ENCODE assay signal across 8 mouse cellular contexts in the genomic region with DNA sequence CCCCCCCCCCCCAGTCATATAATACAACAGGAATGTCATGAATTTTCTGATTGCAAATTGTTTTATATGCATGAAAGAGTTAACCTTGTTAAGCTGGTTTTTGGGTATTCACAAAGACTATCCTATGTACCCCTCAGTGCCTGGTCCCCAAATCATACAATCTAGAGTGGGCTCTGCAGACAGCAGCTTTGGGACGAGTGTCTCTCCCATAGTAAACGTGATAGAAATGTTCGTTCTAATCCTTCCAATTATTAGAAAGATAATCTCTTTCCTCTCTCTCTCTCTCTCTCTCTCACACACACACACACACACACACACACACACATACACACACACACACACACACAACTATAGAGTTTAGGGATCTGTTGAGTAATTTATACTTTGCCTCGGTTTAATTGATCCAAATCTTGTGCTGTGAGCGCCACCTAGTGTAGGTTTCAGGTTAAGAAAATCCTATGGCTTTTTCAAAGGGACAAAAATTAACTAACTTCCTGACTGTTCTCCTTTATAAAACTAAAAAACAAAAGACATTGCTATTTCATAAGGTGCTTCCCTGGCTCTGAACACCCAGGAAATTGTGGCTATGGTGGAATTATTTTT. TPM values are rescaled to one million over a fixed set of nuclear protein-coding genes. Genes with fewer than 3 reads are reported as not detected.
DNase-seq lines count a peak whose midpoint lies in the region; ATAC-seq lines count a peak whose summit lies in the region.

No protein-coding gene starts in this region.

- H3K4me1 ChIP-seq in forebrain, embryonic 14.5 days (ENCODE audit: control insufficient read depth, insufficient read depth, low read length), result no peaks in the 10 kb centered on the region
- H3K4me1 ChIP-seq in forebrain, embryonic 11.5 days (replicated peaks; ENCODE audit: control insufficient read depth, insufficient read depth, low read length), result no peaks in the 10 kb centered on the region
- peaks cover 3 to 7% of the 10 kb centered on the region in 2 experiments; a peak in 1 of 4 replicates for H3K4me1 ChIP-seq in heart, embryonic 14.5 days (ENCODE audit: control insufficient read depth in 2 of 2, insufficient read depth in 2 of 2, low read length in 2 of 2)

- H3K27ac ChIP-seq in forebrain, embryonic 14.5 days (ENCODE audit: low read depth, low read length), result no peak overlapping the region
- H3K27ac ChIP-seq in forebrain, embryonic 11.5 days (ENCODE audit: low read depth, low read length), result no peak overlapping the region
- H3K27ac ChIP-seq in heart, embryonic 14.5 days (replicated peaks in 1 of 2; ENCODE audit: control insufficient read depth in 1 of 2, insufficient read depth in 1 of 2, low read depth in 2 of 2, low read length in 2 of 2), result no peak overlapping the region

- peak; percentile 66; the same call in 1 of the 2 replicates for ATAC-seq in forebrain, embryonic 14.5 days
- no peak; the same call in 1 of the 2 replicates for ATAC-seq in forebrain, embryonic 11.5 days (replicated peaks; ENCODE audit: low FRiP score)
- no peak for ATAC-seq in heart, embryonic 14.5 days (ENCODE audit: insufficient number of reproducible peaks, insufficient read depth, low FRiP score, low read depth)
- ATAC-seq in megakaryocyte progenitor cell, adult 5-6 weeks (replicated peaks; ENCODE audit: poor library complexity), result peak; percentile 74

- peak; percentile 79 for DNase-seq in forebrain, embryonic 14.5 days (ENCODE audit: low spot score)
- no peak for DNase-seq in forebrain, embryonic 11.5 days (ENCODE audit: low spot score)
- DNase-seq in ES-CJ7 (ENCODE audit: low read depth, low spot score), result peak; percentile 39
- DNase-seq in cerebellum, postnatal 10 days, result peak; percentile 79 to 85
- peak; percentile 63 to 74 for DNase-seq in layer of hippocampus, postnatal 10 days (ENCODE audit: low spot score in 2 of 2)
- DNase-seq in yolk sac, embryonic 10.5 days (ENCODE audit: low spot score), result peak; percentile 55

- 38% methylated on average over 5 of the region's 5 CpGs for WGBS in forebrain, embryonic 14.5 days
- 36% methylated on average over 5 of the region's 5 CpGs for WGBS in forebrain, embryonic 11.5 days
- WGBS in heart, embryonic 14.5 days, result 3% methylated on average over 5 of the region's 5 CpGs

- H3K4me2 ChIP-seq in forebrain, embryonic 14.5 days (ENCODE audit: low read length), result no peak overlapping the region
- H3K4me2 ChIP-seq in forebrain, embryonic 11.5 days (ENCODE audit: low read depth, low read length, severe bottlenecking), result no peak overlapping the region
- H3K4me2 ChIP-seq in heart, embryonic 14.5 days (ENCODE audit: low read length), result peak overlapping the region; percentile 67

- H3K9ac ChIP-seq in forebrain, embryonic 14.5 days (ENCODE audit: low read length), result no peak overlapping the region
- H3K9ac ChIP-seq in forebrain, embryonic 11.5 days (ENCODE audit: low read length), result no peak overlapping the region
- H3K9ac ChIP-seq in heart, embryonic 14.5 days (ENCODE audit: low read length), result no peak overlapping the region

- H3K9me3 ChIP-seq in forebrain, embryonic 14.5 days (replicated peaks; ENCODE audit: control insufficient read depth, low read length), result no peaks in the 10 kb centered on the region
- no peaks in the 10 kb centered on the region for H3K9me3 ChIP-seq in forebrain, embryonic 11.5 days (ENCODE audit: control insufficient read depth, low read length)
- H3K9me3 ChIP-seq in heart, embryonic 14.5 days (ENCODE audit: control insufficient read depth, low read length), result no peaks in the 10 kb centered on the region

- H3K4me3 ChIP-seq in forebrain, embryonic 14.5 days (ENCODE audit: low read depth, low read length), result no peak overlapping the region
- H3K4me3 ChIP-seq in forebrain, embryonic 11.5 days (ENCODE audit: low read depth, low read length), result no peak overlapping the region
- peak overlapping the region in 1 of 2 experiments; percentile 9; a peak in 3 of 4 replicates for H3K4me3 ChIP-seq in heart, embryonic 14.5 days (ENCODE audit: control insufficient read depth in 1 of 2, insufficient read depth in 1 of 2, low read depth in 1 of 2, low read length in 2 of 2)

- no peaks in the 10 kb centered on the region for H3K27me3 ChIP-seq in forebrain, embryonic 14.5 days (replicated peaks; ENCODE audit: control insufficient read depth, insufficient read depth, low read length)
- no peaks in the 10 kb centered on the region for H3K27me3 ChIP-seq in forebrain, embryonic 11.5 days (ENCODE audit: control insufficient read depth, insufficient read depth, low read length)
- no peaks in the 10 kb centered on the region for H3K27me3 ChIP-seq in heart, embryonic 14.5 days (ENCODE audit: control insufficient read depth, insufficient read depth, low read length)

- no peaks in the 10 kb centered on the region for H3K36me3 ChIP-seq in forebrain, embryonic 14.5 days (ENCODE audit: control insufficient read depth, insufficient read depth, low read length)
- H3K36me3 ChIP-seq in forebrain, embryonic 11.5 days (ENCODE audit: control insufficient read depth, insufficient read depth, low read length), result no peaks in the 10 kb centered on the region
- no peaks in the 10 kb centered on the region for H3K36me3 ChIP-seq in heart, embryonic 14.5 days (ENCODE audit: control insufficient read depth, insufficient read depth, low read length)

RNA-seq across cellular contexts. Expression of a gene that starts 30.4 kb away (rescaled TPM):
- 53.8 and 66.7 TPM in 2 replicates for polyA plus RNA-seq in forebrain, embryonic 14.5 days (2014; fragmentation: Nextera tagmentation; extraction: Ambion mirVana)
- 73.9 and 78.4 TPM in 2 replicates for polyA plus RNA-seq in forebrain, embryonic 11.5 days (2014; fragmentation: Nextera tagmentation; extraction: Ambion mirVana)
- polyA plus RNA-seq in heart, embryonic 14.5 days (2014; fragmentation: Nextera tagmentation; extraction: Ambion mirVana), result 122 and 126 TPM in 2 replicates
- 100 to 1,000 TPM; 140 to 143 TPM for total RNA-seq in layer of hippocampus, postnatal 10 days (2021)
- total RNA-seq in megakaryocyte progenitor cell, adult 5-6 weeks (2015), result 2.2 and 2.4 TPM in 2 replicates
- total RNA-seq in megakaryocyte progenitor cell, adult 5-6 weeks (2017), result 0.42 and 1.7 TPM in 2 replicates

Comparison
In these comparisons a context has a peak if more than half of its experiments do, and no peak if none do; other contexts are left out.
1. ATAC-seq: peak in forebrain, embryonic 14.5 days (single experiment) and megakaryocyte progenitor cell, adult 5-6 weeks (single experiment); none in forebrain, embryonic 11.5 days (single experiment) and heart, embryonic 14.5 days (single experiment).